Mouse (Mus musculus): ENCODE results near the gene Cpeb4.

GRCm38 (mm10) chr11:31835352-31835751 is 36.7 kb upstream of the Cpeb4 start:
- TF ChIP-seq CTCF (IDR thresholded peaks at IDR 0.05; ENCODE audit: extremely low read depth, insufficient read length, insufficient replicate concordance, low read depth, low read length) (no peak), POLR2A (IDR thresholded peaks at IDR 0.05; ENCODE audit: low read depth, low read length) (no peak)
